Mouse (Mus musculus) heart, embryonic 11.5 days (tissue): Measurements from ENCODE around the gene C1qtnf9. TPM values are rescaled to one million over a fixed set of nuclear protein-coding genes. Genes with fewer than 3 reads are reported as not detected.

ENCODE experiments used
- ATAC-seq: fragments of 200-750 bp; cut with Nextera tagmentation; replicated peaks from 2 replicates; pipeline ENCODE4 v1.8.0; 2017; ENCODE audit warnings: moderate library complexity; ENCODE audit not compliant: insufficient number of reproducible peaks, low FRiP score, low TSS enrichment
- H3K27ac ChIP-seq: fragments of 300-500 bp; sonication (generic); 2 replicates; pipeline ENCODE4 v1.5.1; 2014; ENCODE audit warnings: mild to moderate bottlenecking, low read depth, low read length
- H3K27me3 ChIP-seq: fragments of 300-500 bp; sonication (generic); 2 replicates; pipeline ENCODE4 v1.6.1; 2014; ENCODE audit warnings: mild to moderate bottlenecking, low read length, mixed read lengths; ENCODE audit not compliant: control insufficient read depth, insufficient read depth
- H3K36me3 ChIP-seq: fragments of 300-500 bp; sonication (generic); 2 replicates; pipeline ENCODE4 v1.6.1; 2014; ENCODE audit warnings: mild to moderate bottlenecking, low read length, moderate library complexity, mixed read lengths; ENCODE audit not compliant: control insufficient read depth, insufficient read depth
- H3K4me1 ChIP-seq: fragments of 300-500 bp; sonication (generic); 2 replicates; pipeline ENCODE4 v1.6.1; 2014; ENCODE audit warnings: low read length; ENCODE audit not compliant: control insufficient read depth, insufficient read depth
- H3K4me2 ChIP-seq: fragments of 300-500 bp; sonication (generic); 2 replicates; pipeline ENCODE4 v1.6.1; 2014; ENCODE audit warnings: mild to moderate bottlenecking, moderate library complexity
- H3K4me3 ChIP-seq: fragments of 300-500 bp; sonication (generic); 2 replicates; pipeline ENCODE4 v1.5.1; 2014; ENCODE audit warnings: low read depth, low read length
- H3K9ac ChIP-seq: fragments of 300-500 bp; sonication (generic); 2 replicates; pipeline ENCODE4 v1.6.1; 2014; ENCODE audit warnings: mild to moderate bottlenecking, low read depth, low read length, moderate library complexity
- H3K9me3 ChIP-seq: fragments of 300-500 bp; sonication (generic); replicated peaks from 2 replicates; pipeline ENCODE4 v1.6.1; 2016; ENCODE audit warnings: low read length; ENCODE audit not compliant: control insufficient read depth
- WGBS: fragments of 180-500 bp; shearing (Covaris S2); extraction: QIAGEN DNeasy Blood & Tissue Kit; methylation state at CpG from one replicate; pipeline ENCODE4 v1.1.7; 2014; ENCODE audit not compliant: insufficient replicate concordance; 5-methylcytosine and 5-hydroxymethylcytosine counted together
- polyA plus RNA-seq: library from polyadenylated mRNA; unstranded; fragments of >200 nt; fragmentation: Nextera tagmentation; extraction: Ambion mirVana; gene quantifications from 2 replicates; pipeline ENCODE4 v1.2.1, GENCODE M21; 2014

Gene C1qtnf9
- polyA plus RNA-seq, 1 experiment from 2014 or later: not detected

DNA sequence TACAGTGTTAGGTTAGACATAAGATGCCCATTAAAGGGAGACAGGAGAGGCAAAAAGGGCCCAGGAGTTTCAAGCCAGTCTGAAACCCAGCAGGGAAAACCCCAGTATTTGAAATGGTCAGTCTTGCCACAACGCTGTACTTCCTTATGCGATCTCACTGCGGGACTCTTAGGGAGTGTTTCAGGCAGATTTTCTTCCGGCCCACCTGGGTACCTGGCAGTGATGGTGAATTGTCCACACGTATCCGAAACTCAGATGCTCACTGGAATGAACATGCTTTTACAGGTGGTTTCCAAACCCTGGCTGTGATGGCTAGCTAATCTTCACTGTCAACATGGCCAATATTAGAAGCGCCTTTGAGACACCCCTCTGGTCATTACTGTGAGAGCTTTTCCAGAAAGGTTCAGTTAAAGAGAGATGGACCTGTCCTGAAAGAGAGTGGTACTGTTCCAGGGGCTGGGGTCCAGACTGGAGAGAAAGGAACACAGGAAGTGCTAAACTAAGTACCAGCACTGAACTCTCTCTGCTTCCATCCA, 14.3 kb downstream of the C1qtnf9 start:
- Histone ChIP-seq H3K27ac (no peak overlapping the region), H3K27me3 (peaks cover 2% of the 10 kb centered on the region; the same call in 1 of the 2 replicates)

DNA sequence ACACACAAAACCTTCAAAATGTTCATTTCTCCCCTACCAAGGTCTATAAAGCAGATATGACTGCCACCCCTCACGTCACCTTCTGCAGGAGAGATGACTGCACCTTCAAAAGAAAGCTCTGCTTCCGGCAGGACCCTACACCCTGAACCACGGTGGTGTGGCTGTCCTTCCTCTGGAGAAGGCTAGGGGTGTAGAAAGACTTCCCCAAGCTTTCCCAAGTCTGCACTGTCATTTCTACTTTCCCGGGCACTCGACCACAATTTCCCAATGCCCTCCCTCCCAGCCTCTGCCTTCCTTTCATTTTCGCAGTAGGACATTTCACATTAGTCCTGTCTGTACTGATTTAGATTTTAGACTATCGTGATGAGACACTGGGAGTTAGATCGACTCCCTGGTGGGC, 15.3 kb downstream of the C1qtnf9 start:
- H3K27me3 ChIP-seq: peaks cover 2% of the 10 kb centered on the region; the same call in 1 of the 2 replicates
- H3K4me2 ChIP-seq: no peak overlapping the region
- H3K4me1 ChIP-seq: no peaks in the 10 kb centered on the region
- 29% methylated on average over 8 of the region's 8 CpGs for WGBS
- no peaks in the 10 kb centered on the region for H3K9me3 ChIP-seq
- H3K4me3 ChIP-seq: no peak overlapping the region
- no peaks in the 10 kb centered on the region; the same call in 1 of the 2 replicates for H3K36me3 ChIP-seq
- ATAC-seq: no peak
- no peak overlapping the region for H3K9ac ChIP-seq
- no peak overlapping the region for H3K27ac ChIP-seq

More for the DNA sequence above, 14.3 kb downstream of the C1qtnf9 start:
- Histone ChIP-seq H3K9me3 (no peaks in the 10 kb centered on the region), H3K4me3 (no peak overlapping the region), H3K9ac (no peak overlapping the region), H3K4me1 (no peaks in the 10 kb centered on the region), H3K4me2 (no peak overlapping the region), H3K36me3 (no peaks in the 10 kb centered on the region)
- 34% methylated on average over 7 of the region's 7 CpGs for WGBS
- ATAC-seq: no peak

DNA sequence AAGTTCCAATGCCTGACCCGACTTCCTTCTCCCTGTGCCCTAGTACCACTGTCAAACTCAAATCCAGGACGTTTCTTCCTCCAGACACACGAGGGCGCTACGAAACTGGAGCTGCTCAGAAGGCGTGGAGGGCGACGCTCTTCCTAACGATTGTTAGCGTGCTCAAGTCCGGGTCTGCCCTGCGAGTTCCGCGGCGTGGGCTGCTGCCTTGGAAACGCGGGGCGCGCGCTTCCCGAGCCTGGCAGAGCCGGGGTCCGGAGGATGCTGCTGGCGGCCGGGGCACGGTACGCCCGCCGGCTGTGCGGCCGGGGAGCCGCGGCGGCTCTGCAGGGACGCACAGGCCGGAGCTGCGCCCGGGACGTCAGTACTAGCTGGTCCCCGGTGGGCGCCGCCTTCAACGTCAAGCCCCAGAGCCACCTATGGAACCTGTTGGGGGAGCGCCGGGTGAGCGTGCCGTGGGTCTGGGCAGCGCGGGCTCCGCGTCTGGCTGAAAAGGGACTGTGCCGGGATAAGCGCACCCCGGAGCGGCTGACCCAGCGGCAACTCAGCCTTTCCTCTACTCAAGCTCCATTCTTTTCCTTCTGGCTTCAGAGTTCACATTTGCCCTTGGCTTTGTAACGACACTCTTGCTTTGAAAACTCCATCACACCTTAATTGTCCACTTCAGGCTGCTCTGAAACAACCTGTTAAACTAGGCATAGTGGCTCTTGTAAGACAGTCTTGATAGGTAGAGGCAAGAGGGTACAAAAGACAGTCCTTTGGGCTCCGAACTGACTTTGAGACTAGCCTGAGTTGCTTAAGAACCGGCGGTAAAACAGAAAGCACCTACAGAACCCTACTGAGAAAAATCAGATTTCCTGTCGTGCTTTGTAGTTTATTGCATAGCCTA, 16.7 kb downstream of the C1qtnf9 start, which contains the start of gene Mipep:
Gene Mipep (plus strand): TSS at position 147 of the 889 bp plus-strand sequence.
- H3K27me3 ChIP-seq: peaks cover 2% of the 10 kb centered on the region; the same call in 1 of the 2 replicates
- H3K36me3 ChIP-seq: no peaks in the 10 kb centered on the region; the same call in 1 of the 2 replicates
- ATAC-seq: peak; percentile 81
- peak within 1 kb of the TSS; percentile 51; the same call in 1 of the 2 replicates for H3K27ac ChIP-seq
- H3K4me1 ChIP-seq: no peaks in the 10 kb centered on the region
- peak within 1 kb of the TSS; percentile 77 for H3K4me2 ChIP-seq
- peak within 1 kb of the TSS; percentile 75 for H3K9ac ChIP-seq
- no peaks in the 10 kb centered on the region for H3K9me3 ChIP-seq
- peak within 1 kb of the TSS; percentile 76 for H3K4me3 ChIP-seq
- under 1% methylated on average over 61 of the region's 61 CpGs for WGBS

DNA sequence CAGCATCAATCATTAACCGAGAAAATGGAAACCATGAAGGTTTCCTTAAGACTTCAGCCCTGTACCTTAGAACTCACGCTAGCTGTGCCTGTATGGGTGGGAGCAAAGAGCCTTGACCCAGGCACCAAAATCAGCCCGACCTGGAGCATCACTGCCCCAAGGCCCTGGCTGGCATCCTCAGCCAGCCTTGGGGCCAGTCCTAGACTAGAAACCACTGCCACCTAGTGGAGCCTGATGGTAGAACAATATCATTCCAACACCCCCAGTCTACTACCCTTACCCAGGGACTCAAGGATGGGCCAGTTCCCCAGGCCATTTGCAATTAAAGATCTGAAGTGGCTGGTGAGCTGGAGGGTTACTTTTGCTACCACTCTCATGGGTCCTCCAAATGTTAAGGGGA, 22.2 kb downstream of the C1qtnf9 start:
- H3K36me3 ChIP-seq: no peaks in the 10 kb centered on the region; the same call in 1 of the 2 replicates
- no peak overlapping the region for H3K4me2 ChIP-seq
- no peak overlapping the region for H3K27ac ChIP-seq
- H3K9ac ChIP-seq: no peak overlapping the region
- no peak overlapping the region for H3K4me3 ChIP-seq
- no peak for ATAC-seq
- H3K4me1 ChIP-seq: no peaks in the 10 kb centered on the region
- 50% methylated on average over 3 of the region's 3 CpGs for WGBS
- no peaks in the 10 kb centered on the region for H3K27me3 ChIP-seq
- no peaks in the 10 kb centered on the region for H3K9me3 ChIP-seq

DNA sequence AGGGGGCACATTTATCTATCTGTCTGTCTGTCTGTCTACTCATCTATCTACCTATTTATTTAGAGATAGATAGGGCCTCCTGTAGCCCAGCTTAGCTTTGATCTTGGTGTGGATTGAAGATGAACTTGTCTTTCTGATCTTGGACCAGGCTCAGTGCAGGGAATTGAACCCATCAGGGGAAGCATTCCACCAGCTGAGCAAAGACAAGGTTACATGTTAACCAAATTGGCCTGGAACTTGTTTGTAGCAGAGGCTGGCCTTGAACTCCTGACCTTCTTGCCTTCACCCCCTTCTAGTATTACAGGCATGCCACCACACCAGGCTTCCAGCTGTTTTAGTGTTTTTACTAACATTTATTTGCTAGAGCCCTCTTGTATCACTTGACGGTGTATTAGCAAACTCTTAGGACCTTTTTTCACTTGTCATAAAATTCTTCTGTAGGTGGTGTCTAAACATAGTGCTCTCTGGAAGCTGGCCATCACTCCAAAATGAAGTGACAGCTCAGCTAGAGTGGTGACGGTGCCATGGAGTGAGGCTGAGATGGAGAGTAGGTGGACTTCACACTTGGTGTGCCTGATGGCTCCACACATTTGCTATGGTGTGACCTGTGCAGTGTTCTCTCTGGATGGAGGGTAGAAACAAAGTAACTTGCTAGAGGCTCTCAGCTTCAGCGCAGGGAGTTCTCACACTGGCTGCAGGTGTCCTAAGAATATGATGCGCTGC, 28.8 kb downstream of the C1qtnf9 start:
- H3K27ac ChIP-seq: no peak overlapping the region
- no peak overlapping the region for H3K4me2 ChIP-seq
- no peaks in the 10 kb centered on the region for H3K27me3 ChIP-seq
- no peaks in the 10 kb centered on the region for H3K4me1 ChIP-seq
- no peak overlapping the region for H3K9ac ChIP-seq
- no peak overlapping the region for H3K4me3 ChIP-seq
- H3K9me3 ChIP-seq: no peaks in the 10 kb centered on the region
- WGBS: 83% methylated on average over 4 of the region's 4 CpGs
- H3K36me3 ChIP-seq: no peaks in the 10 kb centered on the region; the same call in 1 of the 2 replicates
- ATAC-seq: no peak

DNA sequence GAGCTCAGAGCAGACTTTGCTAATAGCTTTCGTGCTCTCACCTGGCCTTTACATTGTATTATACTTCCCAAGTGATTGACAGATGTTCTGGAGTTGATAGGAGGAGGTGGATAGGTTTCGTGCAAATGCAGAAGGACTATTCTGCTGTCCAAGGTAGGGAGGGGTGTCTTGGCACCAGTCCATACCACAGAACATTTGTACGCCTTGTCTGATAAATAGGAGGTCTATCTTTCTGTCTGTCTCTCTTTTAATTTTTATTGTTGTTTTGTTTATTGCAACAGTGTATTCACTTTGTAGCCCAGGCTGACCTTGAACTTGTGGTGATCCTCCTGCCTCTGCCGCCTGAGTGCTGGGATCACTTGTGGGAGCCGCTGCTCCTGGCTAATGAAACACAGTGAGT, 29.7 kb downstream of the C1qtnf9 start:
- WGBS: 90% methylated on average over 5 of the region's 5 CpGs
- Histone ChIP-seq H3K4me1 (no peaks in the 10 kb centered on the region), H3K27me3 (no peaks in the 10 kb centered on the region), H3K36me3 (no peaks in the 10 kb centered on the region; the same call in 1 of the 2 replicates), H3K9ac (no peak overlapping the region), H3K4me2 (no peak overlapping the region), H3K27ac (no peak overlapping the region), H3K4me3 (no peak overlapping the region), H3K9me3 (no peaks in the 10 kb centered on the region)
- no peak for ATAC-seq

DNA sequence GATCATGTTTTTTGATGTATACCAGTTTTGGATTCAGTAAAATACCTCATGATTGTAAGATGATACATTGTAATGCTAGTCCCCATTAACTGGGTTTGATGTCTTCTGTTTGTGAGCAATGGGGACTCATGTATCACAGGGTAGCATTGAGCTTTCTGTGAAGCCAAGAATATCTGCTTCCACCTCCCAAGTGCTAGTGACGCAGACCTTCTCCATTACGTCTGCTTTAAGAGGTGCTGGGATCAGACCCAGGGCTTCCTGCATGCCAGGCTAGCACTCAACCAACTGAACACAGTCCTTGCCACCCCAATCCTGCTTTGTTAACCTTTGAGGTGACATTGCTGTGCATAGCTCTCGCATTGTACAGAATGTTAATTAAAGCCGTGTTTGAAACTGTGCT, 30.8 kb downstream of the C1qtnf9 start:
- Histone ChIP-seq H3K27ac (no peak overlapping the region), H3K4me3 (no peak overlapping the region), H3K36me3 (no peaks in the 10 kb centered on the region; the same call in 1 of the 2 replicates), H3K4me2 (no peak overlapping the region), H3K9me3 (no peaks in the 10 kb centered on the region), H3K4me1 (no peaks in the 10 kb centered on the region), H3K27me3 (no peaks in the 10 kb centered on the region), H3K9ac (no peak overlapping the region)
- 73% methylated on average over 4 of the region's 4 CpGs for WGBS
- no peak for ATAC-seq
